Mouse (Mus musculus): ENCODE data around the gene Cherp.

The Cherp gene

DNA sequence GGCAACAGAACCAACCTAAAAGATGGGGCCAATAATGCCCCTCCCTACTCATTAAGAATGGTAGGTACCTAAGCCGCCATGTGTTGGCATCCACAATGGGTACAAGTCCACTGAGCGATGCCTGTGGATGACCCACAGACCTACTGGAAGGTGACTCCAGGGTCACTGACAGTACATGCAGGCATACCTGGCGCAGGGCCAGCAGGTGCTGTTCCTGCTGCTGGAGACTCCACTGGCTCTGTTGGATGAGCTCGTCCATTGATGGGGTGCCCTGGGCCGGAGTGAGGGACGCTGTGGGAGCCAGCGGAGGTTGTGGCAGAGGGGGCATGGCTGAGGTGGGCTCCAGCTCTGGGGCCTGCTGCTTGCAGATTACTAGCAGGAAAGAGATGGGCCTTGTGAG is 4.3 kb downstream of the Cherp start:
- no peak for DNase-seq (ENCODE audit: low spot score in 2 of 2)

- DNase-seq (ENCODE audit: low spot score in 2 of 2), result no peak
Observed at GRCm38 (mm10) chr8:72469984-72470383, 5.0 kb downstream of the Cherp start.

DNA sequence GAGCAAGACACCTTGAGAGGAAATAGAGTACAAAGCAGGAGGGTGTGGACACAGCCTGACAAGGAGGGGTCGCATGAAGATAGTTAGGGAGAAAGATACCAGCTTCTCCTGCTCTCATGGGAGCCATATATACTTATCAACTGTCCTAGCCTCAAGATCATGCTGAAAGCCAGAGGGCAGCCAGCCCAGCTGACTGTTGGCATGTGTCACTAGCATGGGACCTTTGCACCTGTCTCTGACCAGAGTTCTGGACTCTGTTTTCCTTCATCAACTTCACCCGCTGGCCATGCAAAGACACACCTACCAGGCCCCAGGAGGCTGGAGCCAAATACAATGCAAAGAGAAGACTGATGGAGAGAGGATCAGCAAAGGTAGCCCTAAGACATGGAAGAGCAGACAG is 5.8 kb downstream of the Cherp start:
- no peak for DNase-seq (ENCODE audit: low spot score in 2 of 2)

DNA sequence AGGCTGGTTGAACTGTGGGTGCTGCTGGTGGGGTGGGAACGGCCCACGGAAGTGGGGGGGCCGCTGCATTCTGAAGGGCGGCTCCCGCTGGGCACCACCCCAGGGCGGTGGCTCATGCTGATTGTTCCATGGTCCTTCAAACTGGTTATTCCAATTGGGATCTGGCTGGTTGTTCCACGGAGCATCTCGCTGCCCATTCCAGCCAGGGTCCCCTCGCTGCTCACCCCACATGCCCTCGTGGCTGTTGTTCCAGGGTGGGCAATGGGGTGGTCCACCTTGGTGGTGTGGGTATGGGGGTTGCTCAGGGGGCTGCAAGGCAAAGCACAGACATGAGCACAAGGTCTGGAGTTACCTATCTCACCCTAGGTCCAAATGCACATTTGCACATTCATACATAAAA is 10.8 kb downstream of the Cherp start:
- DNase-seq (ENCODE audit: low spot score in 2 of 2), result no peak

DNA sequence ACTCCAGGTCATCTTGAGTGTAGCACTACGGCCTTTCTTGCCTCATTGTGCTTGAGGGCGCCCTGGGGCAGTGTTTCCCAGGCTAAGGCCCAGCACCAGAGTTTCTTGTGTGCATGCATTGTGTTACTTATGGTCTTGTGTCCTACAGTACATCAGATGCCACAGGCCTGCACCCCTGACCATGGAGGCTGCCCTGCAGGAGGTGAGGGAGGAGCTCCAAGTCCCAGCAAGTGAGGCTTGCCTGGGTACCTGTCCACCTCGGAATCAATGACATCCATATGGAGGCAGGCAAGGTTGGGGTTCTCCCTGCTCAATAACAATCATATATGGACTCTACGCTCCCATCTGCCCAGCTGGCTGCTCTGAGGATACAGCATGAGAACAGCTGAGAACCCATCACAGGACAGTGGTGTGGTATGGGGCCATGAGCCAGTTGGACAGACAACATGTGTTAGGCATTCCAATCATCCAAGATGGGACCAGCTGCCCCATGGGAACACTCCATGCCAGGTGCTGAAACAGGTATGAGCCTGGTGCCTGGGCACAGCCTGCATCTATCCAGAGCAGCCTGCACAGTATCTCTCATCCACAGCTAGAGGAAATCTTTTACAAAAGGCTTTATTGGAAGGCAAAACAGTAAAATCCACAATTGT is 15.0 kb downstream of the Cherp start:
- DNase-seq (ENCODE audit: low spot score in 2 of 2), result no peak

DNA sequence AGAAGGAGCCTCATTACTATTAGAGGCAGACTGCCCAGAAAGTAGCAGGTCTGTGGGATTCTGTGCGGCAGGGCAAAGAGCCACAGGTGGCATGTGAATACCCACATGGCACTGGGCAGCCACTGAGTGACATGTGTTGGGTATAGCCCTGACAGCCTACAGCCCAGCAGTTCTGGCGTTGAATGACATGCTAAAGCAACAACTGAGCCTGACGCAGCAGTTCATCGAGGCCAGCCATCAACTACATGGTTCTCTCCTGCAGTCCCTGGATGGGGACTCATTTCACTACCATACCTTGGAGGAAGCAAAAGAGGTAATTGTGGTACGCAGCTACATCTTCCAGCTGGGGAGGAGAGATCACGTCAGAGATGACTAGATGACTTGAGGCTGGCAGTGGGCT is 16.6 kb downstream of the Cherp start:
- no peak for DNase-seq (ENCODE audit: low spot score in 2 of 2)

DNA sequence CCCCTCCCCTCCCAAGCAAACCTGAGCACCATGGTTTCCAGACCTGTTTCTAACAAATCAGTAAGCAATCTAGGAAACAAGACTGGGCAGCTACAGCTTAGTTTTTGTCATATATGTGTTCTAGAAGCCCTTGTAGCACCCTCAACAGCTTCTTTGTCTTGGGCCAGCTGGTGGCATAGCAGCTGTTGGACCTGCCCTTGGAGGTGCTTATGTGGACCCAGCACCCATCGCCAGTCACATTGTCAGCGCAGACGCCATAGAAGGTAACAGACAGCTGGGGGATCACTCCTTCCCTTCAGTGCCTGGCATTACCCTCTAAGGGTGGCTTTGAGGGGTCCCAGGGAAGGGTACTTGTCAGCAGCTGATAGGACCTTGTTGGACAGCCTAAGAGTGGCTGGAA is 17.2 kb downstream of the Cherp start:
- DNase-seq (ENCODE audit: low spot score in 2 of 2), result no peak

DNA sequence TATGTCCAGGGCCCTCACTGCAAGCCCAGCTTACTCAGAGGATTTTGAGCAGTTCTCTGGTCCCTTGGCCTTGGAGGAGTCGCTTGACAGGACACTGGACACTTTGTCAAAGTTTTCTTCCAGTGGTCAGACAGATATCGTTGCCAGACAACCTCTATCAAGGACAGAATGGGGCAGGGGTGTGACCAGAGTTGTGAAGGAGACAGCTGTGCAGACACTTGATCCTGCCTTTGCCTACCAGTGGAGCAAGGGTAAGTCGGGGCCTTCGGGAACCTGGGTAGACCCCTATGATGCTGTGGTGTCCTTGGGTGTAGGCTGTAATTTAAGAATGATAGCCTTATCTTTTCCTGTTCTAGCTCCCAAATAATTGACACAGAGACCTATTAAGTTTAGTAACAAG is 19.7 kb downstream of the Cherp start:
- no peak for DNase-seq (ENCODE audit: low spot score in 2 of 2)

GRCm38 (mm10) chr8:72453904-72454303 is 21.1 kb downstream of the Cherp start:
- no peak for DNase-seq (ENCODE audit: low spot score in 2 of 2)

DNA sequence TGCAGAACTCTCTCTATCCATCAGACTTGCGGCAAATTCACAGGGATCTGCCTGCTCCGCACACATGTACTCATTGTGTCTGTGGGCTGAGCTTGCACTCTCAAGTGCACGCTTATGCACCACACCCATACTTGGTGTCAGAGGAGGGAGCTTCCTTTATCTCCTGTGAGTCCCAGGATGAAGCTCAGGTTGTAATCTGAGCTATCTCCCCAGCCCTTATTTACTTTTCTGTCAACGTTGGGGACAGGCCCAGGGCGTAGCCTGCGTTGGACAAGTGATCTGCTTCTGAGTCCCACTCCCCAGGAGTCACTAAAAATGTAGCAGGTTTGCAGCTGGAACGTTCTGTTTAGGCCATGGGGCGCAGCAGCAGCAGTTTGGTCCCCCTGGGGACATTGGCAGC is 23.5 kb downstream of the Cherp start:
- no peak for DNase-seq (ENCODE audit: low spot score in 2 of 2)

- no peak for DNase-seq (ENCODE audit: low spot score in 2 of 2)
Observed at GRCm38 (mm10) chr8:72445071-72445470, 30.0 kb downstream of the Cherp start.

DNA sequence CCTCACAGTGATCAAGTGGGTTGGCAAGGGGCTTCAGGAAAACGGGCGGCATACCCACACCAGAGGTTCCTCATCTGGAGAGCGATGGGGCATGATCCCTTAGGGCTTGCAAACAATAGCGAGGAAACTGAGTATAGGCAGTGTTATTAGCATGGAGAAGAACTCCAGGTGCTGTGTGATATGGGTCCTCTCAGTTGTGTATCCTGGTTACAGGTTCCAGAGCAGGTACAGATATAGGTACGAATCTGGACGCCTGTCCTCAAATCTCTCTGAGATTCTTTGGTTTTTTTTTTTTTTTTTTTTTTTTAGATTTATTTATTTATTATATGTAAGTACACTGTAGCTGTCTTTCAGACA is 31.1 kb downstream of the Cherp start:
- no peak for DNase-seq (ENCODE audit: low spot score in 2 of 2)

GRCm38 (mm10) chr8:72443338-72443993 is 31.6 kb downstream of the Cherp start, which contains the start of the genes Calr3 and 1700030K09Rik:
Gene Calr3, minus strand, starts transcription at chr8:72443870.
Gene 1700030K09Rik, plus strand, starts transcription at chr8:72443880.
- DNase-seq (ENCODE audit: low spot score in 2 of 2), result peak; percentile 96 to 99

DNA sequence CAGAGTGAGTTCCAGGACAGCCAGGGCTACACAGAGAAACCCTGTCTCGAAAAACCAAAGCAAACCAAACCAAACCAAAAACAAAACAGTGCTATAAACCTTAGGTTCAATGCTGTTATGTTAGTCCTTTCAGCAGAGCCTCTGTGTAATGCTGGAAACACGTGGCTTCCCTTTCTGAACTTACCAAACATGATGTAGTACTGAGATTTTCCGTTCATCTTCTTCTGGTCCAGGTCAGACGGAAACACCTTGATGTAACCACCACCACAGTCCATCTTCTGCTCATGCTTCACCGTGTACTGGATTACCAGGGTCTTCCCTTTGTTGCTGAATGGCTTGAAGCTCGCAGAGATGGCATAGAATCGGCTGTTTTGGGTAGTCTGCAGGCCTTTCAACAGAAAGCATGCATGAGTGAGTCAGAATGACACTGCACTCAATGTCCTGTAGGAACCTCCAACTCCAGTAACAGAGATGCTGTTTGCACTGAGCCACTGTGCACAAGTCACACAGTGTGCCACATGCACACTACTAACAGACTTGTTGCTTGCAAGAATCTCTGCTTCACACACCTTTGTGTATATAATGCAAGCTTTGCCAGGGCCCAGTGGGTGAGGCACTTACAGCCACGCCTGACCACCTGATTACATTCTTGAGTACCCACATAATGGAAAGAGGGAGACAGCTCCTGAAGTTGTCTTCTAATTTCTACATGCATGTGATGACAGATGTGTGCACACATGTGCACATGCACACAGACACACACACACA is 36.6 kb downstream of the Cherp start:
- no peak for DNase-seq (ENCODE audit: low spot score in 2 of 2)

- DNase-seq (ENCODE audit: low spot score in 2 of 2), result no peak
Observed at GRCm38 (mm10) chr8:72434952-72435351, 40.1 kb downstream of the Cherp start.

- DNase-seq (ENCODE audit: low spot score in 2 of 2), result no peak
Observed at GRCm38 (mm10) chr8:72429676-72430075, 45.4 kb downstream of the Cherp start.

GRCm38 (mm10) chr8:72422926-72423325 is 52.1 kb downstream of the Cherp start:
- DNase-seq (ENCODE audit: low spot score in 2 of 2), result no peak

- DNase-seq (ENCODE audit: low spot score in 2 of 2), result peak; percentile 97 to 99
Observed at GRCm38 (mm10) chr8:72421362-72422335, 53.4 kb downstream of the Cherp start, which contains the start of gene Eps15l1. Gene Eps15l1, minus strand, starts transcription at chr8:72421460.

GRCm38 (mm10) chr8:72420571-72421361 is 54.3 kb downstream of the Cherp start:
- DNase-seq (ENCODE audit: low spot score in 2 of 2), result peak in 1 of 2 experiments; percentile 31

GRCm38 (mm10) chr8:72418073-72418472 is 57.0 kb downstream of the Cherp start:
- no peak for DNase-seq (ENCODE audit: low spot score in 2 of 2)

DNA sequence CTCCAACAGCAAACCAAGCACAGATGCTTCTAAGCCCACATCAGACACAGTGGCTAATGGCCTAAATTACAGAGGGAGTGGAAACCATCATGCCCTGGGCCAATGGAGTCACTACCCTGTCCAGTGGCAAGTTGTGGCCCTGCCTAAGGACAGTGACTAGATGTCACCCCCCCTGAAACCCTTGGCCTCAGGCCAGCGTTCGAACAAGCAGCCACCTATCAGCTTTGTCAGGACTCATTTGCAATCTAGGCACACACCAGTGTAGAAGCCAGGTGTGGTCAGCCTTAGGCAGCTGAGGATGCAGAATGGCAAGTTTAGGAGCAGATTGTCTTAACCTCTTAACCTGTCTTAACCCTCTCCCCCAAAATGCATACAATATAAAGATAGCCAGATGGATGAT is 59.8 kb downstream of the Cherp start:
- no peak for DNase-seq (ENCODE audit: low spot score in 2 of 2)

All from left cerebral cortex, adult 9 months (tissue).